Mouse (Mus musculus) WW6 (cell line): Measurements from ENCODE around the gene Ly6g6c.
A peak's percentile ranks its signal among the peaks of the same experiment; 100 is the strongest.

Source experiments
- DNase-seq: peaks from one replicate; pipeline ENCODE4 v3.0.0-alpha.2; 2013; ENCODE audit warnings: low read depth, low spot score

Gene Ly6g6c

DNA sequence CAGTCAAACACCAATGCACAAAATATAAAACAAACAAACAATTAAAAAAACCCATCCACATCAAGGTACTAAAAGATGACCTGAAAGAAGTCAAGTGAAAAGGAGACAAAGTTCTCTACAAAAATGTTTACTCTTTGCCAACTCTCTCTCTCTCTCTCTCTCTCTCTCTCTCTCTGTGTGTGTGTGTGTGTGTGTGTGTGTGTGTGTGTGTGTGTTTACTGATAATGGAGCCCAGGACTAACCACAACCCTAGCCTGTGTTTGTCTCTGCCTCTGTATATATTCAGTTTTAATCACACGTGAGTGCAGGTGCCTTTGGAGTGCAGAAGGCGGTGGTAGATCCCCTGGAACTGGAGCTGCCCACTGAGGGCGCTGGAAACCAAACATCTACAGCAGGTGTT is 8.1 kb upstream of the Ly6g6c start:
- no peak for DNase-seq

DNA sequence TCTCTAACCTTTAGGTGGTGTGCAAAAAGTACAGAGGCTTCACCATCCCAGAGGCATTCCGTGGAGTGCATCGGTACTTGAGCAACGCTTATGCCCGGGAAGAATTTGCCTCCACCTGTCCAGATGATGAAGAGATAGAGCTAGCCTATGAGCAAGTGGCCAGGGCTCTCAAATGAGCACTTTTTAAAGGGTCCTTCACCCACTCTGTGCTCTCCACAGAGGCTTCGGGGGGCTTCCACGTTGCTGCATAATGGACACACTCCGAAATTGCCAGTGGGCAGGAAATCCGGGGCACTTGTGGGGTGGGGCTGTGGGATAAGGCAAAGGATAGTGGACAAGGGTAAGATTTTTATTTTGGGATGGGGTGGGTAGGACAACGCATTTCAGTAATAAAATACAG is 6.9 kb upstream of the Ly6g6c start:
- no peak for DNase-seq

DNA sequence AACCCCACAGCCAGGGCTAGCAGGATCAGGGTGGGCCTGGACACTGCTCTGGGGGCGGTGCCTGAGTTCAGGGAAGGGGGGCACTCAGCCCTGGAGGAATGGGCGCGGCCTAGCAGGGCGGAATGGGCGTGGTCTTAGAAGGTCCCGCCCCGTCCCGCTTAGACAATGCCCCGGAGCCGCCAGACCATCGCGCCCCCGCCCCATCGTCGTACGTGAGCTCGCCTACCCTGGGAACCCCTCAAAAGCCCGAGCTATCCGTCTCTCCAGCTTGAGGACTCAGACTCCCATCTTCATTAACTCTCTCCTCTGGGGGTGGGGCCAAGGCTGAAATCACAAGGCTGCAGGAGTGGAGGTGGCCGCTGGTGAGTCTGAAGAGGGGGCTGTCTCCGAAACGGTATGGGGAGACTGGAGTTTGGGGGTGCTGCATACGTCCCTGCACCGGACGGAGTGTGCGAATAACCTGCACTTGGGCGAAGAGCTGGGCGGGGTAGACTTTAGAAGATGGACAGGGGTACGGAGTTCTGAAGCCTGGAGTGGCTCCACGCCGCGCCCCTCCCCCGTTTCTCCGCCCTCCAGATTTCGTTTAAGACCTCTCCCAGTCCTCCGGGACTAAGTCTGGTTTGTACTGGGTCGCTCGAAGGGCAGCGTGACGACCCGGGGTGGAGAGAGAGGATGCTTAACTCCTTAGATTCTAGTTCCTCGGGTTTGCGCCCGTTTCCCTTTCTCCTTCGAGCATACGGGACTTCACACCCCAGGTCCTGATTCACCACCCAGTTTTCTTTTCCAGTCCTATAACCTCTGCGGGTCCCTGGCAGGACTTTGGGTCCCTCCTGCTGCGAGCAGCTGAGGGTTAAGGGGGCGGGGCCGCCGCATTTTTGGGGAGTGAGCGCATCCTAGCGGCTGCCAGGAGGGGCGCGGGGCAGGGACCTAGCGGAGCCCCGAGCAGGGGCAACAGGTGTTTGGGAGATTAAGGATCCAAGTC is 6.0 kb upstream of the Ly6g6c start, which contains the start of gene Ddah2:
Gene Ddah2, plus strand, starts transcription at position 125 of the 982 bp plus-strand sequence.
- DNase-seq = peak; percentile 67

DNA sequence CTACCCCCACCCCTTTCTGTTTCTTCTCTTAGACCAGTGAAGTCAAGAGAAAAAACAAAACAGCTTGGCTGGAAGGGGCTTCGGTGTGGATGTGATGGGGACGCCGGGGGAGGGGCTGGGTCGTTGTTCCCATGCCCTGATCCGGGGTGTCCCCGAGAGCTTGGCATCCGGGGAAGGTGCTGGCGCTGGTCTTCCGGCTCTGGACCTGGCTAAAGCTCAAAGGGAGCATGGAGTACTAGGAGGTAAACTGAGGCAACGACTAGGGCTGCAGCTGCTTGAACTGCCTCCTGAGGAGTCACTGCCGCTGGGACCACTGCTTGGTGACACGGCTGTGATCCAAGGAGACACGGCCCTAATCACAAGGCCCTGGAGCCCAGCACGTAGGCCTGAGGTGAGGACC is 5.1 kb upstream of the Ly6g6c start:
- no peak for DNase-seq

DNA sequence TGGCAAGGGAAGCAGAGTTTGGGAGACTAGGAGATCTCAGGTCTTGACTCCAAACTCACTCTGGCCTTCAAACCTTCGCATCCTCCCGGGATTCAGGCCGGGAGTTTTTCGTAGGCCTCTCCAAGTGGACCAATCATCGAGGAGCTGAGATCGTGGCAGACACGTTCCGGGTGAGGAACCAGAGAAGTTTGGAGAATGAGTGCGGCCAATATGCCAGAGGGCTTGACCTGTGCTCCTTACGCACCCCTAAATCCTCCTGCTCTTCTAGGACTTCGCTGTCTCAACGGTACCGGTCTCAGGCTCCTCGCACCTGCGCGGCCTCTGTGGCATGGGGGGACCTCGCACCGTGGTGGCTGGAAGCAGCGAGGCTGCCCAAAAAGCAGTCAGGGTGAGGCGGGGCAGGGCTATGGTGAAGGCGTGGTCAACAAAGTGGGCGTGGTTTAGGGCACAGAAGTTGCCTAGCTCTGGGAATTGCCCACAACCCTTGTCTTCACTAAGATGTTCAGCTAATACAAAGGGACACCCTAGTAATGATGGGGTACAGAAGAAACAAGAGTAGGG is 4.4 kb upstream of the Ly6g6c start:
- DNase-seq = no peak

DNA sequence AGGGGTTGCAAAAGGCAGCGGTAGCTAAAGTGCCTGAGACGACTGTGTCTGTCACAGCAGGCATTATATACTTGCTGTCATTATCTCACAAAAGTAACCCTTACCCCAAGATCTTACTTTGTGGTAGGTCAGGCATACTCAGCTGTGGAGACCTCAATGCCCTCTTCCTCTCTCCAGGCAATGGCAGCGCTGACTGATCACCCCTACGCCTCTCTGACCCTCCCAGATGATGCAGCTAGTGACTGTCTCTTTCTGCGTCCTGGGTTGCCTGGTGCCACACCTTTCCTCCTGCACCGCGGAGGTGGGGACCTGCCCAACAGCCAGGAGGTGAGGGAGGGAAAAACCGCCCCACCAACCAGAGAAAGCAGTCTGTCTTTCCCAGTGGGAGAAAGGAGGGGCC is 3.9 kb upstream of the Ly6g6c start:
- no peak for DNase-seq

DNA sequence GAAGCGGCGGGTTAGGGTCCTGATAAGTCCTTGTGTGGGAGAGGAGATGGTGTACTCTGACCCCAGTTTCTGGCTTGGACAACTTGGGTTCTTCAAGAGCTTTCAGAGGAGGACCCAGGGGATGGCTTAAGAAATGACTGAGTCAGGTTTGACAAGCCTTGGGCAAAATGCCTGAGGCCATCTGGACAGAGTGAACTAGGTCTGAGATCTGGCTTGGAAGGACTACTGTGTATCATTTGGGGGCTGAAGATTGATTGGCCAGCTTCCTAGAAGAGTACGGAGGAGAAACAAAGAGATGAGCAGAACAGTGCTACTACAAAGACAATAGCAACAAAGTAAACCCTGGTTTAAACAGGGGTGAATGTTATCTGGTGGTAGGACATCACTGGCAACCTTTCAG is 1.7 kb upstream of the Ly6g6c start:
- DNase-seq = no peak

DNA sequence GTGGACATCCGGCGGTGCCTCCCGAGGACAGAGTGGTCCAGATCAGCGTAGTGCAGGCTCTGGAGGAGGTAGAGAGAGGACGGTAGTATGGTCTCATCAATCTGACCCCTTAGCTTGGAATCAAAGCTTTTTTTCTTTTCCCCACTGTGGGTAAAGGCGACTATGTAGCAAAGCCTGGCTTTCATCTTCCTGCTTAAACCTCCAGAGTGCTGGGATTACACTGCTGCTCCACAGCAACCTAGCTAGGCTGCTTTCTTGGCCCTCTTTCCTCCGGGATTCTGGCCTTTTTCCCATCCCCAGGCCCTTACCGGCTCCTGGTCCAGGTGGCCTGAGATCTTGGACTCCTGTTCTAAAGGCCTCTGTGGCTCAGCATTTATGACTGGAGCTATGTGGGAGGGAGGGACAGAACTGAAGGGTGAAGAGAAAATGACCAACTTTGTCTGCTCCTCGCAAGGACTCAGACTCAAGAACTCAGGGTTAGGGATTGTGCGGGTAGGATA is 760 bp upstream of the Ly6g6c start:
- no peak for DNase-seq

DNA sequence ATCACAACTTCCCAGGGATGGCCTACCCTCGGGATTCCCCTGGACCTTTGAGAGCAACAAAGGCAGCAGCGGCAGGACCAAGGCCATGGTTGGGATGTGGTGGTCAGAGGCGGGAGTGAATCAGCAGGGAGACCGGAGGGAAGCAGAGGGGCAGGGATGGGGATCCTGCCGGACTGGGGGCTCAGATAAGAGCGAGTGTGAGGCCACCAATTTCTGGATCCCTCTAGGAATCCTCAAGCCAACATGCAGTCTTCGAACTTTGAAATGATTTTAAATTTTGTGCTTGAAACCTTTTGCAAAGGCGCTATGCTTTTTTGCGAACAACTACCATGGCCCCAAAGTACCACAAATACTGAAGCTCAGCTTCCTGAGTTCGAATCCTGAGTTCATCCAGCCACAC is 896 bp downstream of the Ly6g6c start, which contains the start of gene Mpig6b:
Gene Mpig6b, minus strand, starts transcription at position 101 of the 400 bp plus-strand sequence.
- no peak for DNase-seq

DNA sequence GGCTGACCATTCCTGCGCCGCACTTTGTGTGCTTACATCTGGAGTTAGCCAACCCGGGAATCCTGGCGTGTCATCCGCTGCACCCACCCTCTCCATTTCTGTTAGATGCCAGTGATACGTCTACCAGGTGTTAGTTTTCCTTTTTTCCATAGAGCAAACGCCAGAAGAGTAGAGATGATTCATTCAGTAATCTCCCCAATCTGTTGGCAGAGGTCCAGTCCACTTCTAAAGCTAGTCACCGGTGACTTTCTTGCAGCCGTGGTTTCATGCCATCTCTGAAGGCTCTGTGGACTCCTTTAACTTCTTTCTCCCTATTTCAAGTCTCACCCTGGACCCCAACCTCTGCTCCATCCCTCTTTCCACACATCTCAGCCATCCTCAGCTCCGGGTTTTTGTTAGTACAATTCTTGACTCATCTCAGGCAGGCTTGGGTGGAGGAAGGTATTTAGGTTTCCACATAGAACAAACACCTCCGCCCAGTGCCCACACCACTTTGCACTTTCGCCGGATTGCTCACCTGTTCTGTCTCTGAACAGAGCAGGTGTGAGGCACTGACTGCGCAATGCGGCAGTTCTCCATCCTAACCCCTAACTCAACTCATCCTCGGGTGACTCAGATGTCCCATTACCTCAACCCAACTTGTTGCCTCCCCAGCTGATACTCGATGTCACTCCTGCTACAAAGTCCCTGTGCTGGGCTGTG is 3.2 kb downstream of the Ly6g6c start:
- no peak for DNase-seq

DNA sequence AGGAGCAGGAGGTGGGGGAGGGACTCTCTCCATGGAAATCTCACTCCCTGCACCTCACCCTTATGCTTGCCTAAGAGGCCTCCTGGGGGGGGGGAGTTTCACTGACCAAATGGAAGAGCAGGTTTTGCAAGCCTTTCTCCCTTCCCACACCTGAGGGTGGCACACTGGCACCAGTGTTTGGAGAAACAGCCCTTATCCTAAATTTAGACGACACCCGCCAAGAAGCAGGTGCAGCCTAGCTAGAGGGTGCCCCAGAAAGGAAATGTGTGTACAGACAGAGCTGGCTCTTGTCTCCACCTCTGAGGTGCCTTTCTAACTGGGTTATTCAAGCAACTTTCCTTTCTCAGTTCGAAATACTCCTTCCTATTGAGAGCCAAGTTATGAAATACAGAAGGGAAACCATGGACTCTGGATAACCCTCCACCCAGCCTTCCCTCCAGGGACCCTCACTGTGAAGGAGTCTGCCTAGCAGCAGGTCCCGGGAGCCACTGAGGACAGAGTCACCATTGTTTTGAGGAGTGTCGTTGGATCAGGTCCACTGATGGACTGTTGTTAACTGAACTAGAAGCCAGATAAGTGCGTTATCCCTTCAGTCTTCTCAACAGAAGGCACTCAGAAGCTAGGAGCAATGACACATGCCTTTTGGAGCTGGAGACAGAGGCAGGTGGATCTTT is 5.5 kb downstream of the Ly6g6c start:
- no peak for DNase-seq

DNA sequence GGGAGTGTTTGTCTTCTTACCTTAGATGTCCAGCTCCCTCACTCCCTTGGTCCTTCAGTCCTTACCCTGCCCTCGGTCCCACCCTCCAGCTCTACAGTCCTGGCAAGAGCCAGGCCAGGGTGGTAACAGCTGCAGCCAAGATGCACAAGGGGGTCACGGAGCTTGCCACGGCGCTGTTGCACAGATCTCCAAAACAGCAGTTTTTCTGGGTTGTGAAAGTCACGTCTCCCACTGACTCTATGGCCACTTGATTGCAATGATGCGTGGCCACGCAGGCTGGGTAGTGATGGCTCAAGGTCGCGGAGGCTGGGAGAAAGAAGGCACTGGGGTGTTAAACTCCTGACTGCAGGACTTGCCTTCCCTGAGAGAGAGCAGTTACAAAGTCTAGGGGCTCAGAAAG is 6.3 kb downstream of the Ly6g6c start:
- no peak for DNase-seq

DNA sequence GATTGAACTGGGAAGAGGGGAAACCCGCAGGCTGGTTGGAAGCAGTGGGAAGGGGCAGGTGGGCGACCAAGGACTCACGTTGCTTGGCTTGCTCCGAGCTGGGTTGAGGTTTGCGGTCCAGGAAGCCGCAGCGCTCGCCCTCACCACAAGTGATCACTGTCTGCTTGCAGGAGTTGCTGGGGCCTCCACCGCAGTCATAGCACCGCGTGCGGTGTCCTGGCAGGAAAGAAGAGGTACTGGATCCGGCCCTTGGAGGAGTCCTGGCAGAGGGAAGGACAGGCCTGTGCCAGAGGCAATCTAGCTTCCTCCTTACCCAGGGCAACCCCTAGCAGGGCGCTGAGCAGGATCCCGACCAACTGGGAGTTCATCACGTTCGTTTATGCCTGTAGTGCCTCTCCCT is 8.9 kb downstream of the Ly6g6c start:
- DNase-seq = no peak

DNA sequence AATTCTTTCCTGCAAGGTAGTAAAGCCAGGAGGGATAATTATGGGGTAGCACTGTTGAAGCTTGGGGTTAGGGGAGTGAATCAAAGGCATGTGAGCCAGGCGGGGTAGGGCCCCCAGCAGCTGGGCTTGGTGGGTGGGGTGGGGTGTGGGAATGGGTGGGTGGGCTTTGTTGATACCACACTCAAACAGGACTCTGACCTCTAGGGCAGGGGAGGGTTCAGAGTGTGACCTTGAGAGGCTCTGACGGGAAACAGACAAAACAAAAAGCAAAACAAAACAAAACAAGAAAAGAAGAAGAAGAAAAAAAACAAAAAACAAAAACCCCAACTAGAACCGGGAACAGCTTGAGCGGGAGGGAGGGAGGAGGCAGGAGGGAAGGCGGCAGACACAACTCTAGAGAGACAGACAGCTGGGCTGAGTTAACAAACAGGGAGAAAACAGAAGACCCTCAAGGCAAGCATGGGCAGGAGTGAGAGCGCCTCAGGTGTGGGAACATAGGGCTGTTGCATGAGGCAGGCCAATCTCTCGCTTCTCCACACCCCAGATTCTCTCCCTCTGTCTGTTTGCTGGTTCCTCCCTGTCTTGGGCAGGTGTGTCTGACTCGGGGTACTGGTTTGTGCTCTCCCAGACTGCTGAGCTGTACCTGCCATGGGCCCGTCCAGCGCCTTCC is 11.5 kb downstream of the Ly6g6c start, which contains the start of gene Ly6g6e:
Gene Ly6g6e, plus strand, starts transcription at position 396 of the 670 bp plus-strand sequence.
- DNase-seq = no peak

DNA sequence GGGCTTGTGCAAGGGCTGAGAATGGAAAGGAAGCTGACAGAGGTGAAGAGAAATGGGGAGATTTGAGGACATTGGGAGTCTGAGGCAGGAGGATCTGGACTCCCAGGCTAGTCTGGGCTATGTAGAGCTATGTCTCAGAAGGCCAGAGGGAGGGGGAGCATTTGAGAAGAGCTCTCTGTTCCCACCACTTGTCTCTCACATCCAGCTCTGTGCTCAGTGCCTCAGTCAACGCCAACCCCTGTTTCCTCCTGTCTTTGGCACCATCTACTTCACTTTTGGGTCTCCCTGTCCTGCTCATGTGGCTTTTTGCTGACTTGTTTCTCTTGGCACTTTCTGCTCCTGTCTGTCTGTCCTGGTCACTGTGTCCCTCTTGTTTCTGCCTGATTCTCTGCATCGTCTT is 12.1 kb downstream of the Ly6g6c start:
- DNase-seq = no peak

DNA sequence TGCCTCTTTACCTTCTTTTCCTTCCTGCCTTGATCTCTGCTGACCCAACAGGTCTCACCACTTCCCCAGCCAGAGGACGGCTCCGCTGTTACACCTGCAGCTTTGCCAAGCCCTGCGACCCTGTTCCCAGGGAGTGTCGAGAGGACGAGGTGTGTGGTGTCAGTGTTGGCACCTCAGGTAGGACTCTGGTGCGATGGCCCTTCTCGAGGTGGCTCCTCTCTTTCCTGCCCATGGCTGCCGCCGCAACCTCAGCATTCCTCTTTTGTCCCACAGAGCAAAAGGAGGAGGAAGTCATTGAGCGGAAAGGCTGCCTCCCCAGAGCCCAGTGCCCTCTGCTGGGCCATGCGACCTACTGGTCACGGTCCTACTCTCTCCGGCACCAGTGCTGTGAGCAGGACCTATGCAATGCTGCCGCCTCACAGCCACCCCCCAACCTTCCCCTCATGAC is 12.6 kb downstream of the Ly6g6c start, which contains the start of gene Ly6g6d:
Gene Ly6g6d, minus strand, starts transcription at position 280 of the 448 bp plus-strand sequence.
- DNase-seq = no peak

DNA sequence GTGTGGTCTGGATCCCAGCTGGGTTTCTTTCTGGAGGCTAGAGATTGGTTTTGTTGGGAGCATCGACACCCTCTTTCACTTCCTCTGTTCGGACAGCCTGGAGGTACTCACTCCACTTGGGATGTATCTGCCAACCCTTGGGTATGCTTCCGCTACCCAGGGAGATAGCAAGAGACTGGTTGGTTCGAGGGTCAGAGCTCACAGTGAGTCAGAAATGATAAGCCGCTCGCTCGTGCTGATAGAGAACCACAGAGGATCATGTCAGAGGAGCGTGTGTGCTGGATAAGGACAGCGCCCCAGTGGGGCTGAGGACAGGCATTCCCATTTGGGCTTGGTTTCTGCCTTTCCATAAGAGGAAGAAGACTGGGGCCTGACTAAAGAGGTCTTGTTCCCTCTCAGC is 14.6 kb downstream of the Ly6g6c start:
- DNase-seq = no peak

DNA sequence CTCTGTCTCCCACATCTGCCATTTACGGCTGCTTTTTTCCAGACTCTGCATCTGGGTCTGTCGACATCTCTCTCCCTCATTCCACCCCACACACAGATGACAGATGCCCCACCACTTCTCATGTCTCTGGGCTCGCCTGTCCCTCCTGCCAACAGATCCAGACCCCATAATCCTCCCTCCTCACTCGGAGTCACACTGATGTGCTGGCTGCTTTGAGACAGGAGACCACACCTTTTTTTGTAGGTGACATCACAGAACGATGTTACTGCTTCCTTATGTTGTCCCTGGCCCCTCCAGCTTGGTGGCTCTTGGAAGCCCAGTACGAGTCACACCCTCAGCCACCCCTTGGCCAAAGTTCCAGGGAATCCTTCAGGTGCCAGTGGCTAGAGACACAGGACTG is 15.1 kb downstream of the Ly6g6c start:
- no peak for DNase-seq

DNA sequence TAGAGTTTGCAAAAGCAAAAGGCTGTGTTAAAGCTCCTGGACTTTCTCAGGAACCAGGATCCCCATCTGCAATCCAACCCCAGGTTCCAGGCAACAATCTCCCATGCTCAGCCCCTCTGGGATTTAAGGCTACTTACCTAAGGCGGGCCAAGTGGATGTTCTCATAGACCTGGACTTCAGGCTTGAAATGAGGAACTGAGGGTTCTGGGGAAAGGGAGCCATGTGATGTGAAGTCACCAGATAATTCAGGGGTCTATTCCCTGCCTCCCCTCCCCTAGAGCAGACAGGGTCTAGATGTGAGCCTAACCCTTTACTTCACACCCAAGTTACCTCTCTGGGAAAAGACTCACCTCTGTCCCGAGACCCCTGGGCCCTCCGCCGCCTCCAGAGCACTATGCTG is 15.5 kb downstream of the Ly6g6c start:
- DNase-seq = no peak

DNA sequence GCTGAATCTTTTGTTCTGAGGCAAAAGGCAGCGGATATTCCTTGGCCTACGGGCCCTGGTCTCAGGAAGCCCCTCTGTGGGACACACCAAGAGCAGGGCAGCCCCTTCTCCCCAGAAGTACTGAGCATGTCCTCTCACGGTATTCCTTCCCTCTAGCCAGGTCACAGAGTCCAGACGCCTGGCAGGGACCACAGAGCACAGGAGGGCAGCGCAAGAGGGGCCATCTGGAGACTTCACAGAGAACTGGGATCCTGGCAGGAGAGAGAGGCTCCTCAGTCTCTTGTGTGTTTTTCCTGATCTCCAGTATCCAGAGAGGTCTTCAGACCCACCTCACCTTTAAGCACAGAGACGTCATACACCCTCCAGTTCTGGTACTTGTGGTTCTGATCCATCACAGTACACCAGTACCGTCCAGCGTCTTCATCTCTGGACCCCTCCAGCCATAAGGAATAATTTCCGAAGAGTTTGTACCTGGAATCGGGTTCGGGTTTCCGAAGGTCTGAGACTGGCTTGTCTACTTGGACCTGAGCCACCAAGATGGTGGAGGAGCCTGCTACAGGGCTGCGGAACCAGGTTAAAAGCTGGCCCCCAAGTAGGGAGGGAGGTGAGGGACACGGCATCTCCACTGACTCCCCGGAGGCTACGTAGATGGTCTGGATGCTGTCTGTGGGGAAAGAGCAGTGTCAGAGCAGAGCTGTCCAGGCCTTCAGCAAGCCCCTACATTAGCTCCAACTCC is 17.8 kb downstream of the Ly6g6c start:
- DNase-seq = no peak
